Mouse (Mus musculus): ENCODE results near the gene Utp4.

- TF ChIP-seq CTCF (IDR thresholded peaks at IDR 0.05; ENCODE audit: low read depth, low read length), result no peak
- no peak for TF ChIP-seq TAL1 (conservative IDR thresholded peaks at IDR 0.05; ENCODE audit: low read depth, low read length)
- TF ChIP-seq GATA1 (IDR thresholded peaks at IDR 0.05; ENCODE audit: borderline replicate concordance, low read length), result no peak
- TF ChIP-seq POLR2AphosphoS5 (IDR thresholded peaks at IDR 0.05; ENCODE audit: insufficient replicate concordance, low read depth, low read length), result no peak
- no peak for TF ChIP-seq GATA2 (IDR thresholded peaks at IDR 0.05; ENCODE audit: borderline replicate concordance, low read depth, low read length)
These were observed 58.3 kb downstream of the Utp4 start for GRCm38 (mm10) chr8:106951707-106952106.

All from G1E (cell line).